Mouse (Mus musculus): ENCODE measurements at regions not wholly inside any gene's neighbourhood (a gene's known extent, or its start where the extent isn't known, plus 50 kb on each side); places are given as distances from the start of the nearest gene placed in this dataset.
A peak's percentile ranks its signal among the peaks of the same experiment; 100 is the strongest.

- DNase-seq (ENCODE audit: extremely low spot score in 1 of 2, low spot score in 1 of 2), result peak; percentile 42 to 68
These were observed 409.7 kb downstream of the Zfp704 start for GRCm38 (mm10) chr3:9200156-9200555.

GRCm38 (mm10) chr3:9198652-9199332 lies 411.1 kb downstream of the Zfp704 start:
- DNase-seq (ENCODE audit: extremely low spot score in 1 of 2, low spot score in 1 of 2), result no peak

- DNase-seq (ENCODE audit: extremely low spot score in 1 of 2, low spot score in 1 of 2), result no peak
These were observed 414.1 kb downstream of the Zfp704 start for GRCm38 (mm10) chr3:9195781-9196180.

- DNase-seq (ENCODE audit: extremely low spot score in 1 of 2, low spot score in 1 of 2), result peak; percentile 46 to 81
These were observed 420.3 kb downstream of the Zfp704 start for GRCm38 (mm10) chr3:9189366-9190287.

GRCm38 (mm10) chr3:9186364-9187120 lies 423.3 kb downstream of the Zfp704 start:
- no peak for DNase-seq (ENCODE audit: extremely low spot score in 1 of 2, low spot score in 1 of 2)

- DNase-seq (ENCODE audit: extremely low spot score in 1 of 2, low spot score in 1 of 2), result no peak
These were observed 428.3 kb downstream of the Zfp704 start for GRCm38 (mm10) chr3:9181576-9181975.

- no peak for DNase-seq (ENCODE audit: extremely low spot score in 1 of 2, low spot score in 1 of 2)
These were observed 430.2 kb downstream of the Zfp704 start for GRCm38 (mm10) chr3:9179641-9180040.

GRCm38 (mm10) chr3:9174517-9174832 lies 435.4 kb downstream of the Zfp704 start:
- no peak for DNase-seq (ENCODE audit: extremely low spot score in 1 of 2, low spot score in 1 of 2)

GRCm38 (mm10) chr3:9173643-9174516 lies 436.0 kb downstream of the Zfp704 start:
- peak; percentile 18 to 70 for DNase-seq (ENCODE audit: extremely low spot score in 1 of 2, low spot score in 1 of 2)

- DNase-seq (ENCODE audit: extremely low spot score in 1 of 2, low spot score in 1 of 2), result no peak
These were observed 437.9 kb downstream of the Zfp704 start for GRCm38 (mm10) chr3:9171970-9172369.

- no peak for DNase-seq (ENCODE audit: extremely low spot score in 1 of 2, low spot score in 1 of 2)
These were observed 440.9 kb downstream of the Zfp704 start for GRCm38 (mm10) chr3:9168955-9169354.

- no peak for DNase-seq (ENCODE audit: extremely low spot score in 1 of 2, low spot score in 1 of 2)
These were observed 450.8 kb downstream of the Zfp704 start for GRCm38 (mm10) chr3:9159073-9159472.

- no peak for DNase-seq (ENCODE audit: extremely low spot score in 1 of 2, low spot score in 1 of 2)
These were observed 455.7 kb downstream of the Zfp704 start for GRCm38 (mm10) chr3:9154172-9154571.

- peak in 1 of 2 experiments; percentile 42 for DNase-seq (ENCODE audit: extremely low spot score in 1 of 2, low spot score in 1 of 2)
These were observed 456.2 kb downstream of the Zfp704 start for GRCm38 (mm10) chr3:9153690-9154089.

GRCm38 (mm10) chr3:9152256-9152655 lies 457.6 kb downstream of the Zfp704 start:
- no peak for DNase-seq (ENCODE audit: extremely low spot score in 1 of 2, low spot score in 1 of 2)

GRCm38 (mm10) chr3:9151590-9151989 lies 458.3 kb downstream of the Zfp704 start:
- no peak for DNase-seq (ENCODE audit: extremely low spot score in 1 of 2, low spot score in 1 of 2)

GRCm38 (mm10) chr3:9148605-9149004 lies 461.3 kb downstream of the Zfp704 start:
- DNase-seq (ENCODE audit: extremely low spot score in 1 of 2, low spot score in 1 of 2), result no peak

GRCm38 (mm10) chr3:9146481-9146880 lies 463.4 kb downstream of the Zfp704 start:
- DNase-seq (ENCODE audit: extremely low spot score in 1 of 2, low spot score in 1 of 2), result no peak

GRCm38 (mm10) chr3:9145612-9146011 lies 464.3 kb downstream of the Zfp704 start:
- no peak for DNase-seq (ENCODE audit: extremely low spot score in 1 of 2, low spot score in 1 of 2)

- DNase-seq (ENCODE audit: extremely low spot score in 1 of 2, low spot score in 1 of 2), result no peak
These were observed 468.0 kb downstream of the Zfp704 start for GRCm38 (mm10) chr3:9141836-9142235.

Data from frontal cortex, adult 2 months (tissue).